Mouse (Mus musculus): ENCODE measurements at regions not wholly inside any gene's neighbourhood (a gene's known extent, or its start where the extent isn't known, plus 50 kb on each side); places are given as distances from the start of the nearest gene placed in this dataset.
"Not testable (repeated sequence)": the region's sequence is repeated elsewhere in the genome, so short reads cannot be mapped to it uniquely, and the experiment has no call there.

DNA sequence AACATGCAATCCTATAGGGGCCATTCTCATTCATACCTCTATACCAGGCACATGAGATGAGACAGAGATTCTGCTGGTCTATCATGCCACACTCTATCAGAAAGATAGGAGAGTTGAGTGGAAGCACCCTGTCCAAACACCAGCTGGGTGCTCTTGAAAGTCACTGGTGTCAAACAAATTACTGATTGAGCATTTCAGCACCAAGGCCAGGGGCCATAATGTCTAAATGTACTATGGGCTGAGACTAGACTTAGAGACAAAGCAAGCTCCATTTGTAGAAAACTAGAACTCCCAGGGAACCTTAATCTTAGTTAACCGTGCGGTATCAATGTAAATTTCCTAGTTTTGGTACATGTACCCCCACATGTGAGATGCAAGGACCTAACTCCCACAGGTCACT, 452.5 kb downstream of the Tcerg1l start:
- no peak for TF ChIP-seq CTCF (conservative IDR thresholded peaks at IDR 0.05)
- no peak overlapping the region for H3K4me3 ChIP-seq

DNA sequence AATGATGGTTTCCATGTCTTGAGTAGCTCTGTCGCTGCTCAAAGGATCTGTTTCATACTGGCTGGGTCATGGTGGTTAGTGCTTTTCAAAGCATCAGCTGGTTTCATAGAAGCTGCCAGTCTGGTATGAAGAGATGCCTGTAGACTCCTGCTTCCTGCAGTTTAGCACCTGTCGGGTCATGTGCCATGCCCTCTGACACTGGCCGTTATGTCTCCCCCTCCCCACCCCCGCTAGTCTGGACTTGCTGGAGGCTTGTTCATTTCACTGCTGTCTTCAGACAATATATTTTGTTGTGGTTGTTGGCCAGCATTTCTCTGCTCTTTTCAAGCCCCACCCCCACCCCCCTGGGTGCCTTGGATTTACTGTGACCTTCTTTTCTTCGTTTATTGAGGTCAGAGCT, 450.1 kb downstream of the Tcerg1l start:
- Histone ChIP-seq H3K27ac (no peak overlapping the region), H3K4me3 (no peak overlapping the region)
- no peak for TF ChIP-seq CTCF (conservative IDR thresholded peaks at IDR 0.05)
- no peak for DNase-seq (ENCODE audit: low spot score in 2 of 2)

More for the DNA sequence above, 452.5 kb downstream of the Tcerg1l start:
- H3K27ac ChIP-seq, result no peak overlapping the region
- no peak for DNase-seq (ENCODE audit: low spot score in 2 of 2)

DNA sequence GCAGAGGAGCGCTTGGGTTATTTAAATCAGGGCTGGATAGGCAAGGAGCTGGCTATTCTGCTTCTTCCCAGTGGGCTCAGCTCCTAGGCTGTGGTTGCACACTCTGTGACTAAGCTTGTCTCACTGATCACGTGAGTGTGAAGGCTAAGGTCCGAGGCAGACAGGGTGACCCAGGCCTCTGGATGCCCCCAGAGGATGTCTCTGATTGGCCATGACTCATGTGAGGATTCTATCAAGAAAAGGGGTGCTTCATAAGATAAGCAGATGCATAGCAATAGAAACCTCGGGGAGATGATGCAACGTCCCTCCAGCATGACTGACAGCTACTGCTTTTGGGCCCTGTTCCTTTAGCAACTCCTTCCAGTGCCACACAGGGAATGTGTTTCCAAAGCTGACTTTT, 440.2 kb downstream of the Tcerg1l start:
- DNase-seq (ENCODE audit: low spot score in 2 of 2), result no peak
- TF ChIP-seq CTCF (conservative IDR thresholded peaks at IDR 0.05), result no peak
- H3K4me3 ChIP-seq, result no peak overlapping the region
- no peak overlapping the region for H3K27ac ChIP-seq

DNA sequence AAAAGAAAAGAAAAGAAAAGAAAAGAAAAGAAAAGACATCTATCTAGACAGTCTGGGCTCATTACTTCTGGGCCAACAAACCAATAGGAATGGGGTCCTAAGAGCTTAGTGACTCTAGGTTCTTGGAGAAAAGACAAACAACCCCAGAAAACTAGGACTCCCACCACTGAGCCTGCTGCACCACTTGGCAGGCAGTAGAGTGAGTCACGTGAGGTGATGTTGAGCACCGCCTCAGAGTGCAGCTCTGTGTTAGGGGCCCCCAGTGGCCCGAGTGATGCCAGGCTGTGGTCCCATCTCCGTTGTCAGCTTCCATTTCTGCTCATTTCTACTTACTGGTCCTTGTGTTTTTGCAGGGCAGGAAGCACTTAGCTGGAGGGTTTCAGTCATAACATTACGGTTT, 439.7 kb downstream of the Tcerg1l start:
- no peak for DNase-seq (ENCODE audit: low spot score in 2 of 2)
- Histone ChIP-seq H3K27ac (no peak overlapping the region), H3K4me3 (no peak overlapping the region)
- TF ChIP-seq CTCF (conservative IDR thresholded peaks at IDR 0.05), result no peak

DNA sequence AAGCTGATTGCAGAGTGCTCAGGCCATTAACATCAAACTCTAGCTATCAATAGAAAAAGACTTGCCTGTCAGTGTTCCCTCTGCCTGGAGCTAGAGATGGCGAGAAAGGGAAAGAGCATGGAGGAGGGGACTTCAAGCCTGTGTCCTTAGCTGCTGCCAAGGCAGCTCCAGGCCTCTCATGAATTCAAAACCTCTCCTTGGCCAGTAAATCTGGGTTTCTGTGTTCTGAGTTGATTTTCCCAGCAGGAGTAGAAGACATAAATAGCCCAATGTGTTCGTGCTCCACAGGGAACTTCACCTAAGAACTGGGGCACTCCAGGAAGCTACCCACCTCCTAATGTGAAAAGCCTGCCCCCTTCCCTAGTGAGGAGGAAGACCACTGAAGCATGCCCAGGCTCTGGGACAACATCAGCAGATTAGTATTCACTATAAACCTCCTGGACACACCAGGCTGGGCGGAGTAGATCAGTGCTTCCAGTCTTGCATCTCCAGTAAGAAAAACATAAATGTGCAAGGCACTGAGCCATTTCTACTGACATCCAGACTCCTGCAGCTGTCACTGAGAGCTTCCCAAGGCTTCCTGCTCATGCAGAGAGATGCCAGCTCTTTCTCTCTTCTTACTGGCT, 433.9 kb downstream of the Tcerg1l start:
- DNase-seq (ENCODE audit: low spot score in 2 of 2), result peak in 1 of 2 experiments; percentile 8
- Histone ChIP-seq H3K27ac (peak overlapping the region; percentile 14; the same call in 1 of the 2 replicates), H3K4me3 (no peak overlapping the region)
- no peak for TF ChIP-seq CTCF (conservative IDR thresholded peaks at IDR 0.05)

DNA sequence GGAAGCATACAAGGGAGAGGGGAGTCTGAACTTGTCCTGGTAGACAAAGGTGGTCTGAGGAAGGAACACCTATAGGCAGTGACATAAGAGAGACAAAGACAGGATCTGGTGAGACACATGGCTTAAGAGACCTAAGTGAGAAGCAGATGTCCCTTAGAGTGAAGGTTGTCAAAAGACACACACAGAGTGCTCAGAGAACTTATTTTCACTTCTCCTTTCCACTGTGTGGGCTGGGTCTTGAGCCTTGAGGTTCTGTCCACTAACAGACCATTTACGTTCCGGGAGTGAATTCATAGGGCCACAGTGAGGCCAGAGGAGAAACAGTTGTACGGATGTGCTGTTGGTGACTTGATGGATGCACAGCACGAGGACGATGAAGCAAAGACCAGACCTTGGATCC, 422.8 kb downstream of the Tcerg1l start:
- no peak for TF ChIP-seq CTCF (conservative IDR thresholded peaks at IDR 0.05)
- Histone ChIP-seq H3K4me3 (no peak overlapping the region), H3K27ac (no peak overlapping the region)
- DNase-seq (ENCODE audit: low spot score in 2 of 2), result no peak

DNA sequence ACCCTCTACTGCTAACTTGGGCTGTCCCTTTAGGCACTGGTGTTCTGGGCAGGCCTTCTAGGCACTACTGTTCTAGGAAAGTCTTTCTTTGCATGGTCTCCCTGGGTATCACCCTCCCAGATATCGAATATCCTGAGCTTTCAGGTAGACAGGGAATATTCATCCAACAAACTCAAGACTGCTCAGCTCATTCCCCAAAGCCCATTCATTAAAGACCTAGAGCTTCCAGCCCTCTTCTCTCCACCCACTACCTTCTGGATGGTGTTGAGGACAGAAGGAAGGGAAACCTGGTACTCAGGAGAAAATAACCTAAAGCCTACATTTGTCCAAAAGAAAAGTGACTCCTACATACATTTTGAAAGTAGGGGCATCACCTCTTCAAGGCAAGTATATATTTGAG, 420.0 kb downstream of the Tcerg1l start:
- Histone ChIP-seq H3K27ac (no peak overlapping the region), H3K4me3 (no peak overlapping the region)
- DNase-seq (ENCODE audit: low spot score in 2 of 2), result no peak
- no peak for TF ChIP-seq CTCF (conservative IDR thresholded peaks at IDR 0.05)

DNA sequence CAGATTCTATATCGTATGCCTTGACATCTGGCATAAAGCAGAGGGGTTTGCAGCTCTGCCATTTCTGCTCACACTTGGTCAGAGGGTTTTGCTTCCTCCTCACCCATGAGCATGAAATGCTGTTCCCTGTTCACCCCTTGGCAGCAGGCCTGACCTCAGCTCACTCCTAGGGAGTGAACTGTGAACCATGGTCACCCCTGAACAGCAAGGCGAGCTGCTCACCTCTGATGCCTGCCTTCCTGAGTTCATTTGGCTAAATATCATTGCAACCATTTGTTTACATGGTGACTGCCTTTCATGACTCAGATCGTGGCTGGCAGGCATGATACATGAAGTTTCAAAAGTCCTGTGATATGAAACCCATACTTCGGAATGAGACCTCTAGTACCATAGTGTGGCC, 418.2 kb downstream of the Tcerg1l start:
- Histone ChIP-seq H3K27ac (no peak overlapping the region), H3K4me3 (no peak overlapping the region)
- no peak for DNase-seq (ENCODE audit: low spot score in 2 of 2)
- no peak for TF ChIP-seq CTCF (conservative IDR thresholded peaks at IDR 0.05)

DNA sequence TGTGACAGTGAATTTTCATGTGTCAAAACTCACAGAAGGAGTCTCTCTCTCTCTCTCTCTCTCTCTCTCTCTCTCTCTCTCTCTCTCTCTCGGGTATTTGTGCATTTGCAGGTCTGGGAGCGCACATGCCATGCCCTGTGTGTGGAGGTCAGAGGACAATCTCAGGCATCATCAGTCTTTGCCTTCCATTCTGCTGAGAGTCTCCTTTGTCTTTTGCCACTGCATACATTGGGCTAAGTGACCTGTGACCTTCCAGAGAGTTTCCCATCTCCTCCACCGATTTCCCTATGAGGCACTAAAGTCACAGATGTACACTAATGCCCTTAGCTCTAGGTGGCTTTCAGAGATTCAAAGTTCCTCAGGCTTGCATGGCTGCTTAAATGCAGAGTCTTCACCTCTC, 391.7 kb downstream of the Tcerg1l start:
- no peak overlapping the region for H3K4me3 ChIP-seq
- no peak for DNase-seq (ENCODE audit: low spot score in 2 of 2)
- no peak overlapping the region for H3K27ac ChIP-seq
- TF ChIP-seq CTCF (conservative IDR thresholded peaks at IDR 0.05), result no peak

DNA sequence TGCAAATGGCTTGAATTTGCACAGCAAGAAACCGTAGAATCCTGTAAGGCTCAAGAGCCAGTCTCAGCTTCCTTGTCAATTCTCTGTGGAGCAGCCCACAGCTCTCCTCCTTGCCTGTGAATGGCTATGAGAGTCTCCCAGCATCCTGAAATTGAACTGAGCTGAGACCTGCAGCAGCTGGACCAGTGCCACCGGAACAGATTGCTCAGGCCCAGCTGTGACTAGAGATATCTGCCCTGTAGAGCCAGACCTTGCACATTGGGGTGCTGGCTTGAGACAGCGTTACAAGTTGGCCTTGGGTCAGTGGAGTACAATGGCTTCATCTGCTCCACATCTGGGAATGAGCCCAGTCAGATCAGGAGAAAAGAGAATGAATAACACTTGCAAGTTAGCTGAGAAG, 390.6 kb downstream of the Tcerg1l start:
- no peak for TF ChIP-seq CTCF (conservative IDR thresholded peaks at IDR 0.05)
- Histone ChIP-seq H3K27ac (no peak overlapping the region), H3K4me3 (no peak overlapping the region)
- DNase-seq (ENCODE audit: low spot score in 2 of 2), result peak; percentile 6 to 9

DNA sequence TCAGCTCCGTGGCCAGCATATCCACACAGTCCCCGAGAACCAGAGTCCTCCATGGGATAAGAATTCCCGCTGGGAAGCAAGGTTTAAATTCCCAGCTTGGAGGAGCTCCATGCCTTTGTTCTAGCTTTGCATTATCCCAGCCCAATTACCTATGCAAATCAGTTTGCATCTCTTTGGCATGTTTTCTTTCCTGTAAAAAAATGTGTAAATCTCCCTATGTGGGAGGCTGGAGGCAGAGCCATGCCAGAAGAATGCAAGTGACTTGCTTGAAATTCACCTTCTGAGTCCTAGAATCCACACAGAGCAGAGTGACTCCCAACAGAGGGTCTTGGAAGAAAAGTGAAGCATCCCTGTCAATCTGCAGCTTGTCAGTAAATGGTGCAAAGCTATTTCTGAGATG, 388.9 kb downstream of the Tcerg1l start:
- no peak for TF ChIP-seq CTCF (conservative IDR thresholded peaks at IDR 0.05)
- no peak for DNase-seq (ENCODE audit: low spot score in 2 of 2)
- H3K27ac ChIP-seq, result no peak overlapping the region
- H3K4me3 ChIP-seq, result no peak overlapping the region

DNA sequence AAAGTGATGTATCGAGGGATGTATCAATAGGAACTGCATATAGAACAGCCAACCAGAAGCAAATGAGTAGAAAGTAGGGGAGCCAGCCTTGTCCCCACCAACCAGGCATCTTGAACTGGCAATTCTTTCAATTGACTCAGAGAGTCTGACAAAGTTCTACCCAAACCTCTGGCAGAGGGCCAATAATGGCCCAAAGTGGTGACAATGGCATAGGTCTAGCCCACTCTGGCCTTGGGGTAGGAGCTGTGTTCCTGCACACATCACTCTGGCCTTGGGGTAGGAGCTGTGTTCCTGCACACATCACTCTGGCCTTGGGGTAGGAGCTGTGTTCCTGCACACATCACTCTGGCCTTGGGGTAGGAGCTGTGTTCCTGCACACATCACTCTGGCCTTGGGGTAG, 373.5 kb downstream of the Tcerg1l start:
- H3K4me3 ChIP-seq; H3K27ac ChIP-seq; DNase-seq (ENCODE audit: low spot score in 2 of 2): not testable (repeated sequence)

DNA sequence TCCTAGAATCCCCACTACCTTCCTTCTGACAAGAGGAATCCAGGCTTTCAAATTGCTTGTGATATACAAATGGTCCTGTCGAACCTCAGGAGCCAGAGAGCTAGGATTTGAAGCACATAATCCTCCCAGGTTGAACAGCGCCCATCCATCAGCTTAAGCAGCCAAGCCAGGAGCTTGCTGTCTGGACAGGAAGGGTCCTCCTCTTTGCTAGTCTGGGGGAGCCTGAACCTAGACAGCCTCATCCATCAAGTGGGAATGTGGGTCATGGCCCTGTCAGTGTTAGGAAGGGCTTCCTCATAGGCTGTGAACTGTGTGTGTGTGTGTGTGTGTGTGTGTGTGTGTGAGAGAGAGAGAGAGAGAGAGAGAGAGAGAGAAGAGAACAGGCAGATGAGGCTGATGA, 345.8 kb downstream of the Tcerg1l start:
- no peak for TF ChIP-seq CTCF (conservative IDR thresholded peaks at IDR 0.05)
- H3K4me3 ChIP-seq, result no peak overlapping the region
- no peak overlapping the region for H3K27ac ChIP-seq
- DNase-seq (ENCODE audit: low spot score in 2 of 2), result no peak

DNA sequence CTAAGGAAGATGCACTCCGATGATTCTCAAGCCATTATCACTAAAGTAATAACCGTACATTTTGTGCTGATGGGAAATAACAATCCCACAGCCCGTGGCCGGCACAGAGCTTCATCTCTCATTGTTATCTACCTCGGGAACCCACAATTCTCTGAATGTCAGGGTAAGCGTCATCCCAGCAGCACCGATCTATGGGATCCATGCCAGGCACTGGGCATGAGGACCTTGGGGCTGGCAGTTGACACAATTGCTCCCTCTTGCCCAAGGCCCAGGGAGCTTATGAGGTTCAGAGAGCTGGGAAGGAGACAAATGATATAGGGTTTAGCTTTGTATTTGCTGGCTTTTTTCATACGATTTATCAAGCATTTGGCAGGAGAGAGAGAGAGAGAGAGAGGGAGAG, 342.8 kb downstream of the Tcerg1l start:
- no peak for TF ChIP-seq CTCF (conservative IDR thresholded peaks at IDR 0.05)
- no peak for DNase-seq (ENCODE audit: low spot score in 2 of 2)
- no peak overlapping the region for H3K4me3 ChIP-seq
- no peak overlapping the region for H3K27ac ChIP-seq

DNA sequence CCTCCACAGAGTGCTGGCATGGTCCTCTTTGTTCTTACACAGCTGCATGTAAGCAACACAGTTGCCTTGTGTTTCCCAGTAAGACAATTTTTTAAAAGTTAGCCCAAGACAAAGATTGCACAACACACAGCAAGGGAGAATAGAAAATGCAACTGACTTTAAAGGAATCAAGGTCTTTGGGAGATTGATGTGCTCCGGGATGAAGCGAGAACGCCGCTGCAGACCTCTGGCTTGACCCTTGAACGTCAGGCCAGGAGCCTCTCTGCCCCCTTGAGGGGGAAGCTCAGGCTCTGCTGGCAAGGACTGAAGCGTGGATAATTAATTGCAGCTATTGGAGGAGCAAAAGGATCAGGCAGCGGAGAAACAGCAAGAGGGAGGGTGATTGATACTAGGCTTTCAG, 336.4 kb downstream of the Tcerg1l start:
- Histone ChIP-seq H3K27ac (no peak overlapping the region), H3K4me3 (no peak overlapping the region)
- TF ChIP-seq CTCF (conservative IDR thresholded peaks at IDR 0.05), result no peak
- no peak for DNase-seq (ENCODE audit: low spot score in 2 of 2)
